Mouse (Mus musculus) limb, embryonic 15.5 days (tissue): ENCODE data around the gene Slfn3. TPM values are rescaled to one million over a fixed set of nuclear protein-coding genes. Genes with fewer than 3 reads are reported as not detected.
A peak's percentile ranks its signal among the peaks of the same experiment; 100 is the strongest.
"Not testable (repeated sequence)": the region's sequence is repeated elsewhere in the genome, so short reads cannot be mapped to it uniquely, and the experiment has no call there.

ENCODE experiments used
- ATAC-seq: fragments of 200-750 bp; cut with Nextera tagmentation; 2 replicates; pipeline ENCODE4 v1.8.0; 2017; ENCODE audit warnings: low read depth, moderate TSS enrichment; ENCODE audit not compliant: insufficient number of reproducible peaks, low FRiP score, low TSS enrichment
- H3K27ac ChIP-seq: fragments of 300-500 bp; sonication (generic); 2 replicates; pipeline ENCODE4 v1.5.1; 2015; ENCODE audit warnings: moderate library complexity, mild to moderate bottlenecking, inconsistent platforms
- H3K27me3 ChIP-seq: fragments of 300-500 bp; sonication (generic); 2 replicates; pipeline ENCODE4 v1.6.1; 2015; ENCODE audit warnings: inconsistent platforms
- H3K36me3 ChIP-seq: fragments of 300-500 bp; sonication (generic); 2 replicates; pipeline ENCODE4 v1.6.1; 2015; ENCODE audit warnings: inconsistent platforms
- H3K4me1 ChIP-seq: fragments of 300-500 bp; sonication (generic); 2 replicates; pipeline ENCODE4 v1.6.1; 2015; ENCODE audit warnings: inconsistent platforms
- H3K4me2 ChIP-seq: fragments of 300-500 bp; sonication (generic); 2 replicates; pipeline ENCODE4 v1.6.1; 2015; ENCODE audit warnings: mild to moderate bottlenecking, inconsistent platforms
- H3K4me3 ChIP-seq: fragments of 300-500 bp; sonication (generic); 2 replicates; pipeline ENCODE4 v1.5.1; 2015; ENCODE audit warnings: mild to moderate bottlenecking, inconsistent platforms
- H3K9ac ChIP-seq: fragments of 300-500 bp; sonication (generic); 2 replicates; pipeline ENCODE4 v1.6.1; 2015; ENCODE audit warnings: inconsistent platforms
- H3K9me3 ChIP-seq: fragments of 300-500 bp; sonication (generic); 2 replicates; pipeline ENCODE4 v1.6.1; 2016; ENCODE audit warnings: inconsistent platforms
- WGBS: fragments of 180-500 bp; shearing (Covaris S2); methylation state at CpG from one replicate; pipeline ENCODE4 v1.1.7; 2015; 5-methylcytosine and 5-hydroxymethylcytosine counted together
- polyA plus RNA-seq: library from polyadenylated mRNA; unstranded; fragments of >200 nt; fragmentation: Nextera tagmentation; extraction: Ambion mirVana; gene quantifications from 2 replicates; pipeline ENCODE4 v1.2.1, GENCODE M21; 2015

Gene Slfn3
- polyA plus RNA-seq: 0.93 and 1.0 TPM in 2 replicates

GRCm38 (mm10) chr11:83191134-83191893 is at the start of gene Slfn3:
Gene Slfn3, plus strand, starts transcription at chr11:83191330.
- WGBS: 56% methylated on average over 12 of the region's 12 CpGs
- Histone ChIP-seq H3K9me3 (no peaks in the 10 kb centered on the region), H3K27me3 (no peaks in the 10 kb centered on the region), H3K4me3 (peak within 1 kb of the TSS; percentile 13; the same call in 1 of the 2 replicates), H3K9ac (no peak within 1 kb of the TSS), H3K27ac (no peak within 1 kb of the TSS), H3K4me2 (0 out of 2 replicates have a peak within 1 kb of the TSS, but pooled peaks have one; percentile 10), H3K4me1 (no peaks in the 10 kb centered on the region), H3K36me3 (no peaks in the 10 kb centered on the region)
- ATAC-seq: no peak

- H3K36me3 ChIP-seq, ATAC-seq, H3K4me2 ChIP-seq, H3K9ac ChIP-seq, H3K4me3 ChIP-seq, H3K27me3 ChIP-seq, H3K27ac ChIP-seq, H3K4me1 ChIP-seq, H3K9me3 ChIP-seq: not testable (repeated sequence)
- WGBS: no CpG with 5 or more reads among the region's 1 CpGs
Measured at GRCm38 (mm10) chr11:83148939-83149338, 42.2 kb upstream of the Slfn3 start.

- H3K9ac ChIP-seq: no peak within 1 kb of the TSS
- H3K4me1 ChIP-seq: no peaks in the 10 kb centered on the region
- H3K4me3 ChIP-seq: no peak within 1 kb of the TSS
- no peaks in the 10 kb centered on the region for H3K27me3 ChIP-seq
- H3K27ac ChIP-seq: no peak within 1 kb of the TSS
- WGBS: 85% methylated on average over 12 of the region's 12 CpGs
- H3K9me3 ChIP-seq: no peaks in the 10 kb centered on the region
- no peak for ATAC-seq
- H3K4me2 ChIP-seq: no peak within 1 kb of the TSS
- no peaks in the 10 kb centered on the region for H3K36me3 ChIP-seq
Measured at GRCm38 (mm10) chr11:83174948-83175539, 16.1 kb upstream of the Slfn3 start, which contains the start of gene Slfn4. Gene Slfn4, plus strand, starts transcription at chr11:83175186.

- no peak overlapping the region for H3K27ac ChIP-seq
- no peaks in the 10 kb centered on the region for H3K4me1 ChIP-seq
- H3K9me3 ChIP-seq: no peaks in the 10 kb centered on the region
- no peaks in the 10 kb centered on the region for H3K36me3 ChIP-seq
- no peak overlapping the region for H3K4me2 ChIP-seq
- WGBS: 44% methylated on average over 3 of the region's 3 CpGs
- H3K9ac ChIP-seq: no peak overlapping the region
- H3K27me3 ChIP-seq: no peaks in the 10 kb centered on the region
- ATAC-seq: no peak
- H3K4me3 ChIP-seq: no peak overlapping the region
Measured at GRCm38 (mm10) chr11:83192001-83192400, 871 bp downstream of the Slfn3 start.

GRCm38 (mm10) chr11:83205002-83205401 is 13.9 kb downstream of the Slfn3 start:
- no peak for ATAC-seq
- Histone ChIP-seq H3K4me3 (no peak overlapping the region), H3K9ac (no peak overlapping the region), H3K9me3 (no peaks in the 10 kb centered on the region), H3K27me3 (no peaks in the 10 kb centered on the region), H3K4me1 (no peaks in the 10 kb centered on the region), H3K27ac (no peak overlapping the region), H3K36me3 (no peaks in the 10 kb centered on the region), H3K4me2 (no peak overlapping the region)

GRCm38 (mm10) chr11:83216119-83216518 is 25.0 kb downstream of the Slfn3 start:
- Histone ChIP-seq H3K4me3 (no peak overlapping the region), H3K27ac (no peak overlapping the region), H3K4me1 (no peaks in the 10 kb centered on the region), H3K9me3 (no peaks in the 10 kb centered on the region), H3K36me3 (no peaks in the 10 kb centered on the region), H3K27me3 (no peaks in the 10 kb centered on the region), H3K4me2 (no peak overlapping the region), H3K9ac (no peak overlapping the region)
- ATAC-seq: no peak
- WGBS: 66% methylated on average over 1 of the region's 1 CpGs

GRCm38 (mm10) chr11:83221328-83221877 is 30.3 kb downstream of the Slfn3 start:
- WGBS: 80% methylated on average over 1 of the region's 1 CpGs
- no peak for ATAC-seq

GRCm38 (mm10) chr11:83223367-83223766 is 32.2 kb downstream of the Slfn3 start:
- Histone ChIP-seq H3K9ac (no peak overlapping the region), H3K27ac (no peak overlapping the region), H3K9me3 (no peaks in the 10 kb centered on the region), H3K4me3 (no peak overlapping the region), H3K4me1 (no peaks in the 10 kb centered on the region), H3K27me3 (no peaks in the 10 kb centered on the region), H3K4me2 (no peak overlapping the region), H3K36me3 (no peaks in the 10 kb centered on the region)
- 78% methylated on average over 7 of the region's 7 CpGs for WGBS
- no peak for ATAC-seq

More at GRCm38 (mm10) chr11:83221328-83221877, 30.3 kb downstream of the Slfn3 start:
- H3K27ac ChIP-seq: no peak overlapping the region
- H3K4me1 ChIP-seq: no peaks in the 10 kb centered on the region
- no peaks in the 10 kb centered on the region for H3K9me3 ChIP-seq
- H3K27me3 ChIP-seq: no peaks in the 10 kb centered on the region
- no peak overlapping the region for H3K9ac ChIP-seq
- H3K36me3 ChIP-seq: no peaks in the 10 kb centered on the region
- no peak overlapping the region for H3K4me3 ChIP-seq
- no peak overlapping the region for H3K4me2 ChIP-seq

- H3K9me3 ChIP-seq, H3K4me2 ChIP-seq, H3K27ac ChIP-seq, H3K4me3 ChIP-seq, H3K27me3 ChIP-seq, ATAC-seq, H3K9ac ChIP-seq, H3K4me1 ChIP-seq, H3K36me3 ChIP-seq: not testable (repeated sequence)
- WGBS: 62% methylated on average over 5 of the region's 5 CpGs
Measured at GRCm38 (mm10) chr11:83223793-83224192, 32.7 kb downstream of the Slfn3 start.

GRCm38 (mm10) chr11:83224217-83224616 is 33.1 kb downstream of the Slfn3 start:
- H3K4me2 ChIP-seq: no peak overlapping the region
- H3K27ac ChIP-seq: no peak overlapping the region
- 81% methylated on average over 9 of the region's 9 CpGs for WGBS
- H3K9ac ChIP-seq: no peak overlapping the region
- no peak for ATAC-seq
- no peak overlapping the region for H3K4me3 ChIP-seq
- H3K36me3 ChIP-seq: no peaks in the 10 kb centered on the region
- no peaks in the 10 kb centered on the region for H3K9me3 ChIP-seq
- no peaks in the 10 kb centered on the region for H3K27me3 ChIP-seq
- no peaks in the 10 kb centered on the region for H3K4me1 ChIP-seq

- Histone ChIP-seq H3K36me3 (no peaks in the 10 kb centered on the region), H3K4me3 (no peak overlapping the region), H3K4me2 (no peak overlapping the region), H3K9ac (no peak overlapping the region), H3K27ac (no peak overlapping the region), H3K4me1 (no peaks in the 10 kb centered on the region), H3K9me3 (no peaks in the 10 kb centered on the region), H3K27me3 (no peaks in the 10 kb centered on the region)
- 64% methylated on average over 3 of the region's 3 CpGs for WGBS
- no peak for ATAC-seq
Measured at GRCm38 (mm10) chr11:83224750-83225149, 33.6 kb downstream of the Slfn3 start.

- H3K4me3 ChIP-seq: no peak overlapping the region
- H3K27me3 ChIP-seq: no peaks in the 10 kb centered on the region
- H3K9me3 ChIP-seq: no peaks in the 10 kb centered on the region
- 87% methylated on average over 9 of the region's 9 CpGs for WGBS
- ATAC-seq: no peak
- no peak overlapping the region for H3K9ac ChIP-seq
- H3K4me1 ChIP-seq: no peaks in the 10 kb centered on the region
- H3K4me2 ChIP-seq: no peak overlapping the region
- no peak overlapping the region for H3K27ac ChIP-seq
- no peaks in the 10 kb centered on the region for H3K36me3 ChIP-seq
Measured at GRCm38 (mm10) chr11:83225371-83225960, 34.3 kb downstream of the Slfn3 start.
